In the genomic region with DNA sequence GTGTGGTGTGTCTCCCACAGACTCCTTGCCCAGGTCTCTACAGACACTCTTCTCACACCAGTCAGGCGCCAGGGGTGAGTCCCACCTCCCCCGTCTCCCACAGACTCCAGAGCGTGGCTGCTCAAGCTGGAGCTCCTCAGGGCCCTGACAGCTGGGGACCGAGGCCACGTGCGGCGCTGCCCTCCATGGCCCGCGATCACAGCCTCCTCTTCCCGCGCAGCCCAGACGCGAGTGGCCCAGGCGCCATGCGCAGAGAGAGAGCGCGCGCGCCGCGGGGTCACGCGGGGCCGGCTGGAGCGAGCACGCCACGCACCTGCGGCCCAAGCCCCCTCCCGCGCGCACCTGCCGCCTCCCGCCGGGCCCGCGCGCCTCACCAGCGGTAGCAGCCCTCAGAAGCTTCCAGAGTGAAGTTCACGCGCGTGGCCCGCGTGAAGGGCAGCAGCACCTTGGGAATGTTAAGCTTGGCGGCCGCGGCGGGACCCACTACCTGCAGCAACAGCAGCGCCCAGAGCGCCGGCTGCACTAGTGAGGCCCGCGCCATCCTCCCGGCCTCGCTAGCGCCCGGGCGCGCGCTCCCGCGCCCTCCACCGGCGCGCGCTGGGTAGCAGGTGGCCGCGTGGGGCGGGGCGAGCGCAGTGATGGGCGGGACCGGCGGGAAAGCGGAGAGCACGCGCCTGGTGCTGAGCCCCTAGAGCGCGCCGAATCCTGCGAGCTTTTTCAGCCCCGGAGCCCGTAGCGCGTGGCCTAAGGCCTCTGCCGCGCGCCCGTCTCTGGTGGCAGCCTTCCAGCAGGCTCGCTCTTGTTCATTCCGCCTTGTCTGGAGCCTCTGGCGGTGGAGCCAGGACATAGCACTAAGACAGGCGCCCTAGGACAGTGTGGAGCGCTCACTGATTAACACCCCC, we compare ENCODE assay signal across 7 mouse cellular contexts. TPM values are rescaled to one million over a fixed set of nuclear protein-coding genes. Genes with fewer than 3 reads are reported as not detected.
DNase-seq lines count a peak whose midpoint lies in the region; ATAC-seq and TF ChIP-seq lines count a peak whose summit lies in the region.

Gene Nup210, minus strand, starts transcription at position 586 of the 902 bp plus-strand sequence.

- no peak within 1 kb of the TSS for H3K27ac ChIP-seq in embryonic facial prominence, embryonic 14.5 days (replicated peaks; ENCODE audit: low read depth, low read length)
- H3K27ac ChIP-seq in limb, embryonic 14.5 days (replicated peaks; ENCODE audit: low read depth, low read length): no peak within 1 kb of the TSS
- H3K27ac ChIP-seq in midbrain, postnatal 0 days (ENCODE audit: low read depth, low read length): peak within 1 kb of the TSS; percentile 86

- DNase-seq in adrenal gland, postnatal 4 days (ENCODE audit: low spot score in 2 of 2): peak; percentile 77 to 85
- peak; percentile 97 for DNase-seq in embryonic facial prominence, embryonic 14.5 days (ENCODE audit: low spot score)
- DNase-seq in heart, adult 8-10 months (ENCODE audit: low spot score): peak; percentile 88
- peak; percentile 98 for DNase-seq in kidney, adult 9 months
- DNase-seq in limb, embryonic 14.5 days (ENCODE audit: low spot score): peak; percentile 96
- DNase-seq in midbrain, postnatal 0 days (ENCODE audit: low spot score): peak; percentile 99
- DNase-seq in spleen, postnatal 14 days (ENCODE audit: low spot score in 2 of 2): peak; percentile 91 to 93

- TF ChIP-seq POLR2A in limb, embryonic 14.5 days (IDR thresholded peaks at IDR 0.05; ENCODE audit: borderline replicate concordance, extremely low read depth, insufficient read depth, insufficient read length): no peak

- TF ChIP-seq CTCF in midbrain, postnatal 0 days (IDR thresholded peaks at IDR 0.05): peak; percentile 80

- peaks cover 6% of the 10 kb centered on the region; the same call in 1 of the 2 replicates for H3K4me1 ChIP-seq in embryonic facial prominence, embryonic 14.5 days (ENCODE audit: control insufficient read depth, insufficient read depth, low read length)
- H3K4me1 ChIP-seq in limb, embryonic 14.5 days (ENCODE audit: control insufficient read depth, insufficient read depth, low read length): peaks cover 3% of the 10 kb centered on the region; the same call in 1 of the 2 replicates
- 0 out of 2 replicates have a peak, but pooled peaks cover 12% of the 10 kb centered on the region for H3K4me1 ChIP-seq in midbrain, postnatal 0 days (ENCODE audit: insufficient read depth, low read length)

- WGBS in embryonic facial prominence, embryonic 14.5 days: under 1% methylated on average over 29 of the region's 93 CpGs
- under 1% methylated on average over 49 of the region's 93 CpGs for WGBS in limb, embryonic 14.5 days
- under 1% methylated on average over 76 of the region's 93 CpGs for WGBS in midbrain, postnatal 0 days

- peak; percentile 96 for ATAC-seq in embryonic facial prominence, embryonic 14.5 days (ENCODE audit: low read depth)
- peak; percentile 95 for ATAC-seq in limb, embryonic 14.5 days (ENCODE audit: low FRiP score, low read depth)
- peak; percentile 95 for ATAC-seq in midbrain, postnatal 0 days (ENCODE audit: low FRiP score)

- H3K4me3 ChIP-seq in embryonic facial prominence, embryonic 14.5 days (ENCODE audit: low read depth, low read length): peak within 1 kb of the TSS; percentile 63
- peak within 1 kb of the TSS; percentile 59 for H3K4me3 ChIP-seq in limb, embryonic 14.5 days (replicated peaks; ENCODE audit: low read length)
- peak within 1 kb of the TSS; percentile 58 for H3K4me3 ChIP-seq in midbrain, postnatal 0 days (ENCODE audit: low read depth, low read length)

- no peaks in the 10 kb centered on the region for H3K36me3 ChIP-seq in embryonic facial prominence, embryonic 14.5 days (ENCODE audit: control insufficient read depth, insufficient read depth, low read length)
- H3K36me3 ChIP-seq in limb, embryonic 14.5 days (ENCODE audit: control insufficient read depth, insufficient read depth, low read length): no peaks in the 10 kb centered on the region
- no peaks in the 10 kb centered on the region for H3K36me3 ChIP-seq in midbrain, postnatal 0 days (ENCODE audit: insufficient read depth, low read length)

- peaks cover 5% of the 10 kb centered on the region; the same call in 1 of the 2 replicates for H3K27me3 ChIP-seq in embryonic facial prominence, embryonic 14.5 days (replicated peaks; ENCODE audit: control insufficient read depth, insufficient read depth, low read length)
- H3K27me3 ChIP-seq in limb, embryonic 14.5 days (ENCODE audit: control insufficient read depth, insufficient read depth, low read length): no peaks in the 10 kb centered on the region; the same call in none of the 2 replicates
- H3K27me3 ChIP-seq in midbrain, postnatal 0 days (ENCODE audit: insufficient read depth, low read length): no peaks in the 10 kb centered on the region

- H3K4me2 ChIP-seq in embryonic facial prominence, embryonic 14.5 days (ENCODE audit: low read depth, low read length): peak within 1 kb of the TSS; percentile 99
- H3K4me2 ChIP-seq in limb, embryonic 14.5 days (replicated peaks; ENCODE audit: low read depth, low read length, severe bottlenecking): peak within 1 kb of the TSS; percentile 99
- H3K4me2 ChIP-seq in midbrain, postnatal 0 days (ENCODE audit: low read depth, low read length, poor library complexity, severe bottlenecking): peak within 1 kb of the TSS; percentile 79

- H3K9ac ChIP-seq in embryonic facial prominence, embryonic 14.5 days (ENCODE audit: low read depth, low read length): peak within 1 kb of the TSS; percentile 72
- peak within 1 kb of the TSS; percentile 52 for H3K9ac ChIP-seq in limb, embryonic 14.5 days (ENCODE audit: low read depth, low read length, severe bottlenecking)
- H3K9ac ChIP-seq in midbrain, postnatal 0 days (replicated peaks; ENCODE audit: low read length, poor library complexity, severe bottlenecking): peak within 1 kb of the TSS; percentile 69

- peaks cover 3% of the 10 kb centered on the region; the same call in 1 of the 2 replicates for H3K9me3 ChIP-seq in embryonic facial prominence, embryonic 14.5 days (ENCODE audit: control insufficient read depth, low read length)
- no peaks in the 10 kb centered on the region for H3K9me3 ChIP-seq in limb, embryonic 14.5 days (ENCODE audit: control insufficient read depth, low read length)
- H3K9me3 ChIP-seq in midbrain, postnatal 0 days (ENCODE audit: low read length): no peaks in the 10 kb centered on the region

RNA-seq across cellular contexts. Expression of gene Nup210, which starts in this region (rescaled TPM):
- total RNA-seq in adrenal gland, postnatal 4 days (2021): 10 to 100 TPM; 17.0 to 24.6 TPM
- polyA plus RNA-seq in embryonic facial prominence, embryonic 14.5 days (2014; fragmentation: Nextera tagmentation; extraction: Ambion mirVana): 13.1 and 16.2 TPM in 2 replicates
- total RNA-seq in heart, adult 8-10 months (2022): 1 to 10 TPM; 2.9 to 5.5 (median 3.2) TPM
- polyA plus RNA-seq in limb, embryonic 14.5 days (2012; rRNA removed): 18.9 and 23.7 TPM in 2 replicates
- polyA plus RNA-seq in limb, embryonic 14.5 days (2014; fragmentation: Nextera tagmentation; extraction: Ambion mirVana): 12.4 and 12.6 TPM in 2 replicates
- total RNA-seq in midbrain, postnatal 0 days (2014; rRNA removed): 58.3 and 67.8 TPM in 2 replicates
- 16.2 and 17.2 TPM in 2 replicates for polyA plus RNA-seq in midbrain, postnatal 0 days (2015; fragmentation: Nextera tagmentation; extraction: Ambion mirVana)
